Mouse (Mus musculus) bone marrow, adult 2 months (tissue): Measurements from ENCODE around the gene Ubl4b. TPM values are rescaled to one million over a fixed set of nuclear protein-coding genes. Genes with fewer than 3 reads are reported as not detected.

Experiments
- H3K27ac ChIP-seq: fragments of 200-500 bp; 2 replicates; pipeline ENCODE4 v1.5.1; 2012; ENCODE audit warnings: low read depth, mild to moderate bottlenecking, control low read depth, inconsistent platforms, low read length; ENCODE audit not compliant: control insufficient read depth, poor library complexity, insufficient read depth
- H3K4me1 ChIP-seq: fragments of 200-500 bp; 2 replicates; pipeline ENCODE4 v1.6.1; 2011; ENCODE audit warnings: low read length; ENCODE audit not compliant: control insufficient read depth, insufficient read depth
- H3K4me3 ChIP-seq: fragments of 200-500 bp; replicated peaks from 2 replicates; pipeline ENCODE3; 2011; ENCODE audit warnings: mild to moderate bottlenecking, low read depth, low read length, control low read depth; ENCODE audit not compliant: control insufficient read depth
- CTCF ChIP-seq: fragments of 200-500 bp; IDR thresholded peaks from 2 replicates; pipeline ENCODE4 v1.5.1; 2011; ENCODE audit warnings: low read length, control low read depth; ENCODE audit not compliant: control insufficient read depth, insufficient read depth
- POLR2A ChIP-seq: fragments of 200-500 bp; IDR thresholded peaks from 2 replicates; pipeline ENCODE4 v1.6.1; 2011; ENCODE audit warnings: low read depth, mild to moderate bottlenecking, control low read depth, low read length, borderline replicate concordance; ENCODE audit not compliant: control insufficient read depth
- WGBS: fragments of 180-500 bp; shearing (Covaris S2); methylation state at CpG from one replicate; pipeline ENCODE4 v1.1.7; 2018; 5-methylcytosine and 5-hydroxymethylcytosine counted together
- polyA plus RNA-seq: library from polyadenylated mRNA; stranded (reverse); fragments of >200 nt; gene quantifications from 2 replicates; pipeline ENCODE4 v1.2.4, GENCODE M21; 2011; ENCODE audit warnings: low replicate concordance; ENCODE audit not compliant: missing spikeins, insufficient read depth, insufficient read length

Ubl4b gene
- polyA plus RNA-seq, 1 experiment: not detected

DNA sequence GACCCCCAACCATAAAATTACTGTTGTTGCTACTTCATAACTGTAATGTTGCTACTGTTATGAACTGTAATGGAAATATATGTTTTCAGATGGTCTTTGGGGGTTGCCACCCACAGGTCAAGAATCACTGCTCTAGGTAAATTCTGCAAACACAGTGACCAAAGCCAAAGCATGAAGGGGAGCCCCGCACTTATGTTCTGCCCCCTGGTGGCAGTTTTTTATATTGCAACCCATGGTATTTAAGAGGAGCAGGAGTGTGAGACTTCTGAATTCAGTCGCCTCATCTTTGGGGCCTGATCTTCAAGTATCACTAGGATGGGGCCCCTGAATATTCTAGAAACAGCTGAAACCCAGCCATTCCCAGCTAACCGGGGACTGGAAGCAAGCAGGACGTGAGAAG, 24.6 kb upstream of the Ubl4b start:
- H3K27ac ChIP-seq: no peak overlapping the region
- WGBS: 5% methylated on average over 4 of the region's 4 CpGs
- TF ChIP-seq POLR2A (no peak), CTCF (peak; percentile 43; the same call in 1 of the 2 replicates)
- no peaks in the 10 kb centered on the region for H3K4me1 ChIP-seq
- H3K4me3 ChIP-seq: no peak overlapping the region

DNA sequence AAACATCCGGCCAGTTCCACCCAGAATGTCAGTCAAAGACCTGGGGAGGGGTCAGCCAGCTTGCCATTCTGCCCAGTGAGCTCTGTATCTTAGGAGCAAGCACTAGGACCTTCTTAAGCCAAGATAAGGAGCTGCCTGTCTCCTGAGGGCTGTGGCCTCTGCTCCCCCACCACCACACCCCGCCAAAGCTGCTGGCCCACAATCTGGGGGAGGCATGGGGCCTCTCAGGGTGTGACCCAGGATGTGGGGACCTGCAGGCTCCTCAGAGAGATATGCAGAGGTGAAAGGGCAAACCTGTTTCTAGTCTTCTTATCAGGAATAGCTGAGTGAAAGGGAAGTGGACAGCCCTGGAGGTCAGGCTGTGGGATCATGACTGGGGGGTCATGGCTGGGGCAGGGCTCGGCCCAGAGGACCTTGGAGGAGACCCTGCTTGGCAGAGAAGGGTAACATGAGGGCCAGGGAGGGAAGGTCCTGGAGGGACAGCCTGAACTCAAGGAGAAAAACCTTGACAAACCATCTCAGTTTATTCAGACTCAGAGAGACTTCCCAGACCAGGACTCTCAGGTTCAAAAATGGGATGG, 23.0 kb upstream of the Ubl4b start:
- H3K27ac ChIP-seq: no peak overlapping the region
- no peak overlapping the region for H3K4me3 ChIP-seq
- H3K4me1 ChIP-seq: no peaks in the 10 kb centered on the region
- WGBS: 54% methylated on average over 3 of the region's 3 CpGs
- TF ChIP-seq POLR2A (no peak), CTCF (no peak)

GRCm38 (mm10) chr3:107576807-107577206, 21.9 kb upstream of the Ubl4b start:
- TF ChIP-seq CTCF: no peak
- no peak for TF ChIP-seq POLR2A
- WGBS: 58% methylated on average over 3 of the region's 3 CpGs
- H3K4me3 ChIP-seq: no peak overlapping the region
- no peaks in the 10 kb centered on the region for H3K4me1 ChIP-seq
- no peak overlapping the region for H3K27ac ChIP-seq

DNA sequence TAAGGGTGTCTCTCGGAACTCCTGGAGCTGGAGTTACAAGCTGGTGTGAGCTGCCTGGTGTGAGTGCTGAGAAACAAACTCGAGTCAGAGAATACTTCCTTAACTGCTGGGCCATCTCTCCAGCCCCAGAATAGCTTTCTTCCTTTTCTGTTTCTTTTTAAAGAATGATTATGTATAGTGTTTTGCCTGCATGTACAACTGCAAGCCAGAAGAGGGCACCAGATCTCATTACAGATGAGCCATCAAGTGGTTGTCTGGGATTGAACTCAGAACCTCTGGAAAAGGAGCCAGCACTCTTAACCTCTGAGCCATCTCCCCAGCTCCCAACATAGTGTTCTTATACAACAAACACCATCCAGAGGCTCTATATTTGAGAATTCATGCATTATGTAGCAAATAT, 16.3 kb upstream of the Ubl4b start:
- 47% methylated on average over 2 of the region's 2 CpGs for WGBS
- Histone ChIP-seq H3K4me3 (no peak overlapping the region), H3K4me1 (no peaks in the 10 kb centered on the region), H3K27ac (no peak overlapping the region)
- no peak for TF ChIP-seq CTCF
- TF ChIP-seq POLR2A: no peak

DNA sequence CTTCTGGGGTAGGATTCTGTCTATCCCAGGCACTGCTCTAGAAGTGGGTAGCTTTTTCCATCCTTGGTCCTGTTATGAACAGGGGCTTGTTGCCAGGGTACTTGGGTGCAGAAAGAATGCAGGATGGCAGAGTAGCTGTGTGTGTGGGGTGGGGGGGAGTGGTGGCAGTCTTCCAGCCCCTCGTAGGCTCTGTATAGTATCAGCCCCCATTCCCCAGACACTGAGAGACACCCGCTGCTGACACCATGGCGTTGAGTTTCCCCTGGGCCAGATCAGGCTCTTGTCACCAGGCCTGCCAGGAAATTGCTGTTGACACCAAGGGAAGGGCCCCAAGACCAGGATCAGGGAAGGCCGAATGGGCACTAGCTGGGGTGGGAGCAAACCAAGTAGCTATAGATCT, 13.8 kb upstream of the Ubl4b start:
- 67% methylated on average over 4 of the region's 4 CpGs for WGBS
- H3K27ac ChIP-seq: no peak overlapping the region; the same call in 1 of the 2 replicates
- H3K4me3 ChIP-seq: no peak overlapping the region
- TF ChIP-seq POLR2A (no peak), CTCF (no peak)
- no peaks in the 10 kb centered on the region for H3K4me1 ChIP-seq

- WGBS: 78% methylated on average over 7 of the region's 7 CpGs
- Histone ChIP-seq H3K4me1 (no peaks in the 10 kb centered on the region), H3K4me3 (no peak overlapping the region), H3K27ac (no peak overlapping the region)
- TF ChIP-seq CTCF (no peak), POLR2A (no peak)
Measured at GRCm38 (mm10) chr3:107567766-107568165, 12.9 kb upstream of the Ubl4b start.

- Histone ChIP-seq H3K27ac (no peak overlapping the region), H3K4me1 (no peaks in the 10 kb centered on the region), H3K4me3 (no peak overlapping the region)
- TF ChIP-seq CTCF (no peak), POLR2A (no peak)
- 62% methylated on average over 3 of the region's 3 CpGs for WGBS
Measured at GRCm38 (mm10) chr3:107565331-107565730, 10.5 kb upstream of the Ubl4b start.

DNA sequence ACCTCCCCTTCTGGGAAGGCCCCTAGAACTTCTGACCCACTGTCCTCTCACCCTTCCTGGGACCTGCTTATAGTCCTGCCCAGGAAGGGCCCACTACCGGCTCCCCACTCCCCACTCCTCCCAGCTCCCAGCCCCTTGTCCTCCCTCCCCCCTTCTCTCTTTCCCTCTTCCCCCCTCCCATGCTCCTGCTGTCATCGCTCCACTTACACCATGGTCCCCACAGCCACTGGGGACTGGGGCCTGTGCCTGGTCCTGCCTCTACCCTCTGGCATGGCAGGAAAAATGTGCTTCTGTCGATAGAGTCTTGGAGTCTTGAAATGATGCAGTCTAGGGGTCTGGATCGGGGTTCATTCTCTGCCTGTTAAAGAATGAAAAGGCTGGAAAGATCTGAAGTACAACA, 9.0 kb upstream of the Ubl4b start:
- H3K27ac ChIP-seq: no peak overlapping the region
- no peak overlapping the region for H3K4me3 ChIP-seq
- TF ChIP-seq POLR2A (no peak), CTCF (no peak)
- WGBS: 69% methylated on average over 4 of the region's 4 CpGs
- H3K4me1 ChIP-seq: no peaks in the 10 kb centered on the region

DNA sequence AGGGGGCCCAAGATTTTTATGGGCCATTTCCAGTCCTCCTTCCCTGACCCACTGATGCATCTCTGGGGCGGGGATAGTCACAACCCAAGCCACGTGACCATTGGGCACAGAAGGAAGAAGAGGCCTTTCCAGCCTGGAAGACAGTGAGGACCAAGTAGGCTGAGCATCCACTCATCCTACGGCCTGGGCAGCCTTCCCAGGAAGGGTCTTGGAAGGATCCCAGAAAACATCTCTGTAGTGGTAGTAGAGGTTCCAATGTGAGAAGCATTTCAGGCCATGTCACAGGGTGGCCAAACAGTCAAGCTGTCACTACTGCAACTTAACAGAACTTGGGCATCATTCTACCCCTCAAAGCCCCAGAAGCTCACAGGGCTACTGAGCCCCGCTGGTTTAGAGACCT, 7.7 kb upstream of the Ubl4b start:
- Histone ChIP-seq H3K4me1 (no peaks in the 10 kb centered on the region), H3K27ac (no peak overlapping the region), H3K4me3 (no peak overlapping the region)
- WGBS: 69% methylated on average over 4 of the region's 4 CpGs
- no peak for TF ChIP-seq POLR2A
- no peak for TF ChIP-seq CTCF

GRCm38 (mm10) chr3:107562104-107562503, 7.2 kb upstream of the Ubl4b start:
- 64% methylated on average over 2 of the region's 2 CpGs for WGBS
- TF ChIP-seq POLR2A (no peak), CTCF (no peak)
- H3K4me1 ChIP-seq: no peaks in the 10 kb centered on the region
- no peak overlapping the region for H3K27ac ChIP-seq
- no peak overlapping the region for H3K4me3 ChIP-seq
